Mouse (Mus musculus): ENCODE results near the gene Iqschfp. TPM values are rescaled to one million over a fixed set of nuclear protein-coding genes. Genes with fewer than 3 reads are reported as not detected.

Iqschfp gene
- total and polyA plus RNA-seq, 2 experiments, result not detected

DNA sequence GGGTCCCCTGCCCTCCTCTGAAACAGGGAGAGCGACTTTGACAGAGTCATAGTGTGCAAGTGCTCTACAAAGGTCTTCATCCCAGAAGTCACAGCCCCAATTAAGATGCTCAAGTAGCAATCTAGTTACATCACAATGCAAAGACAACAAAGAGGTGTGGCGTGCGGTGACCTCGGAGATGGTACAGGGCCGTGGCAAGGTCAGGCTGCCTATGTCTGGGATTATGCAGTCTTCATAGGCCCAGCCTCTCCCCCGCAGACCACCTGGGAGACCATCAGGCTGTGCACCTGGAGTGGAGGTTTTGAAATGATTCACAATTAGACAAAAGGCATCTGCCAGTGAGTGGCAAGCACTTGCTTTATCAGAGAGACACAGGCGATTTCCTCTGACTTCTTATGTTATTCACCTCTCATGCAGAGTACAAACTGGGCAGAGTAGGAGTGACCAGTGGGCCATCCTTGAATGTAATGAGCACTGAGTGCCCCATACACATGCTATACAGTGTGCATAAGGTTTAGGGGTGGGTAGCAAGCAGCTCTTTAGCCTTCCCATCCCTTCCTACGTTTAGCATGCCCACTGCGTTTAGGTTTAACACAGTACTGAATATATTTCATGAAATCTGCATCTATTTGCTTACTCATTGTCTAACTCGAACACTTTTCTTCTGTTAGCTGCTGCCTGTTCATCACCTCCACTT, 673.1 kb downstream of the Iqschfp start:
- no peak overlapping the region for H3K27ac ChIP-seq (replicated peaks; ENCODE audit: insufficient read depth, low read depth, low read length)
- no peak overlapping the region for H3K9ac ChIP-seq (ENCODE audit: low read depth, low read length)
- DNase-seq (ENCODE audit: extremely low read depth, low read depth, low spot score), result no peak
- TF ChIP-seq POLR2A (IDR thresholded peaks at IDR 0.05; ENCODE audit: extremely low read depth, insufficient read depth, low read length) (no peak), CTCF (IDR thresholded peaks at IDR 0.05; ENCODE audit: low read depth, low read length) (no peak)
- H3K36me3 ChIP-seq (ENCODE audit: control insufficient read depth, insufficient read depth, low read length), result no peaks in the 10 kb centered on the region
- WGBS, result 88% methylated on average over 10 of the region's 10 CpGs
- H3K4me3 ChIP-seq (ENCODE audit: insufficient read depth, low read depth, low read length), result no peak overlapping the region
- no peaks in the 10 kb centered on the region for H3K27me3 ChIP-seq (ENCODE audit: control insufficient read depth, insufficient read depth, low read length)
- no peaks in the 10 kb centered on the region for H3K4me1 ChIP-seq (ENCODE audit: control insufficient read depth, insufficient read depth, low read length)
- H3K79me2 ChIP-seq (ENCODE audit: control insufficient read depth, insufficient read depth, low read length), result no peaks in the 10 kb centered on the region

DNA sequence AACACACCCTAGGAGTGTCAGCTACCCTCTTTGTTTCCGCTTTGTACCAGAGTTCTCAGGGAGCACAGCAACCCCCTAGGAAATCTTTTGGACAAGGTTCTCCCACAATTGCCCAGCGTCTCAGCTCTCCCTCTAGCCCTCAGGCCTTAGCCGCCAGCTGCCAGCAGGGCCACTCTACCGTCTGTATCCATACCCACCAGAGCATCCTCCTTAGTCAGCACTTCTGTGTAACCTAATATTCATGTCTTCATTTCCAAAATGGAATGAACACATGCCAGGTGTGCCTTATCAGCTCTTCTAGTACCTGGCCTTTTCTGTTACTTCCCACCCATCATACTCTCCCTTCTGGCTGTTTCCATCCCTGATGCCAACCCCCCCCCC, 673.6 kb downstream of the Iqschfp start:
- DNase-seq (ENCODE audit: extremely low read depth, low read depth, low spot score), result no peak
- Histone ChIP-seq H3K9ac (ENCODE audit: low read depth, low read length) (no peak overlapping the region), H3K36me3 (ENCODE audit: control insufficient read depth, insufficient read depth, low read length) (no peaks in the 10 kb centered on the region), H3K4me3 (ENCODE audit: insufficient read depth, low read depth, low read length) (no peak overlapping the region), H3K27ac (replicated peaks; ENCODE audit: insufficient read depth, low read depth, low read length) (no peak overlapping the region), H3K4me1 (ENCODE audit: control insufficient read depth, insufficient read depth, low read length) (no peaks in the 10 kb centered on the region), H3K27me3 (ENCODE audit: control insufficient read depth, insufficient read depth, low read length) (no peaks in the 10 kb centered on the region), H3K79me2 (ENCODE audit: control insufficient read depth, insufficient read depth, low read length) (no peaks in the 10 kb centered on the region)
- TF ChIP-seq CTCF (IDR thresholded peaks at IDR 0.05; ENCODE audit: low read depth, low read length), result no peak
- TF ChIP-seq POLR2A (IDR thresholded peaks at IDR 0.05; ENCODE audit: extremely low read depth, insufficient read depth, low read length), result no peak
- 92% methylated on average over 4 of the region's 4 CpGs for WGBS

DNA sequence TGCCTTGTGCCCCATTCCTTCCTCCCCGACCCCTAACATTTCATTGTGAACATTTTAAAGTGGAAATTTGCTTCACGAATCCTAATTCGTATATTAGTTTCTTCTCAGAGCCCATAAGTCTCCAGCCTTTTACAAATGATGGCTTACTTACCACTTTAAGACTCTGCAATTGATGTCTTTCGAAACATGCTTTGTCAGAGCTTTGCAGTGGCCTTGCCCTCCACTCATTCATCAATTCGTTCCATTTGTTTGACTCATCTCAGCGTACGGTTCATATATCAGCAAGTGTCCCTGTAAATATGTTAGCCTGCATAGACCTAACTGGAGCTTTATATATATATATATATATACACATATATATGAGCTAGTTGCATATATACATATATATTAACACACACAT, 675.5 kb downstream of the Iqschfp start:
- Histone ChIP-seq H3K27ac (replicated peaks; ENCODE audit: insufficient read depth, low read depth, low read length) (no peak overlapping the region), H3K27me3 (ENCODE audit: control insufficient read depth, insufficient read depth, low read length) (no peaks in the 10 kb centered on the region), H3K9ac (ENCODE audit: low read depth, low read length) (no peak overlapping the region), H3K79me2 (ENCODE audit: control insufficient read depth, insufficient read depth, low read length) (no peaks in the 10 kb centered on the region), H3K4me3 (ENCODE audit: insufficient read depth, low read depth, low read length) (no peak overlapping the region), H3K36me3 (ENCODE audit: control insufficient read depth, insufficient read depth, low read length) (no peaks in the 10 kb centered on the region), H3K4me1 (ENCODE audit: control insufficient read depth, insufficient read depth, low read length) (no peaks in the 10 kb centered on the region)
- no peak for DNase-seq (ENCODE audit: extremely low read depth, low read depth, low spot score)
- TF ChIP-seq CTCF (IDR thresholded peaks at IDR 0.05; ENCODE audit: low read depth, low read length) (no peak), POLR2A (IDR thresholded peaks at IDR 0.05; ENCODE audit: extremely low read depth, insufficient read depth, low read length) (no peak)
- 83% methylated on average over 7 of the region's 7 CpGs for WGBS

DNA sequence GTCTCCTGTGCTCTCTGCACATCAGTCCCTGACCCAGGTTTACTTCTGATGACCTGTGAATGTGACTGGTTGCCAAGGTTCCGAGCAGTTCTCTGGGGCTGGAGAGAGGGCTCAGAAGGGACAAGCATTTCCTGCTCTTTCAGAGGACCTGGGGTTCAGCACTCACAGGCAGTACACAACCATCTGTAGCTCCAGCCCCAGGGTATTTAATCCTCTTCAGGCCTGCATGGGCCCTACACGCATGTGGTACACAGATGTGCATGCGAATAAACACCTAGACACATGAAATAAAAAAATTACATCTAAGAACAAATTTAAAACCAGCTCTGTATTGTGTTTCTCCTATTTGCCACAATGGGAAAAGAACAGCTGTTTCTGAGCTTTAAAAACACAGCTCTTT, 676.1 kb downstream of the Iqschfp start:
- no peak for DNase-seq (ENCODE audit: extremely low read depth, low read depth, low spot score)
- Histone ChIP-seq H3K9ac (ENCODE audit: low read depth, low read length) (no peak overlapping the region), H3K4me1 (ENCODE audit: control insufficient read depth, insufficient read depth, low read length) (no peaks in the 10 kb centered on the region), H3K79me2 (ENCODE audit: control insufficient read depth, insufficient read depth, low read length) (no peaks in the 10 kb centered on the region), H3K4me3 (ENCODE audit: insufficient read depth, low read depth, low read length) (no peak overlapping the region), H3K27me3 (ENCODE audit: control insufficient read depth, insufficient read depth, low read length) (no peaks in the 10 kb centered on the region), H3K27ac (replicated peaks; ENCODE audit: insufficient read depth, low read depth, low read length) (no peak overlapping the region), H3K36me3 (ENCODE audit: control insufficient read depth, insufficient read depth, low read length) (no peaks in the 10 kb centered on the region)
- WGBS, result 89% methylated on average over 3 of the region's 3 CpGs
- TF ChIP-seq CTCF (IDR thresholded peaks at IDR 0.05; ENCODE audit: low read depth, low read length) (no peak), POLR2A (IDR thresholded peaks at IDR 0.05; ENCODE audit: extremely low read depth, insufficient read depth, low read length) (no peak)

DNA sequence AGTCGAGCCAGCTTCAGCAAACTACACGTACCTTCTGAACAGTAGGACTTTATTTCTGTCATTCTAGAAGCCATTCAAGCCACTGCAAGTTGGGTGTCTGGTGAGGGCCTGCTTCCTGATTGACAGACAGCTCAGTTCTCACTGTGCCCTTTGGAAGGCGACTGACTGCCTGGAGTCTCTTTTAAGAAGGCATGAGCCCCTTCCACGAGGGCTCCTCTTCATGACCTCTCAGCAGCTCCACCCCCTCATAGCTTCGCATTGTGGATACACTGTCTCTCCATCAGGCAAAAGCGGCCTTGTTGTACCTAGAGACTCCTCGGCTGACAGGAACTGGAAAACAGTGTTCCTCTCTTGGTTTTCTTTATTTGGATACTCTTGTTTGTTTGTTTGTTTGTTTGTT, 676.7 kb downstream of the Iqschfp start:
- no peaks in the 10 kb centered on the region for H3K79me2 ChIP-seq (ENCODE audit: control insufficient read depth, insufficient read depth, low read length)
- no peak overlapping the region for H3K9ac ChIP-seq (ENCODE audit: low read depth, low read length)
- H3K4me3 ChIP-seq (ENCODE audit: insufficient read depth, low read depth, low read length), result no peak overlapping the region
- DNase-seq (ENCODE audit: extremely low read depth, low read depth, low spot score), result no peak
- H3K4me1 ChIP-seq (ENCODE audit: control insufficient read depth, insufficient read depth, low read length), result no peaks in the 10 kb centered on the region
- H3K27me3 ChIP-seq (ENCODE audit: control insufficient read depth, insufficient read depth, low read length), result no peaks in the 10 kb centered on the region
- no peak for TF ChIP-seq CTCF (IDR thresholded peaks at IDR 0.05; ENCODE audit: low read depth, low read length)
- TF ChIP-seq POLR2A (IDR thresholded peaks at IDR 0.05; ENCODE audit: extremely low read depth, insufficient read depth, low read length), result no peak
- H3K27ac ChIP-seq (replicated peaks; ENCODE audit: insufficient read depth, low read depth, low read length), result no peak overlapping the region
- no peaks in the 10 kb centered on the region for H3K36me3 ChIP-seq (ENCODE audit: control insufficient read depth, insufficient read depth, low read length)
- 82% methylated on average over 7 of the region's 7 CpGs for WGBS

DNA sequence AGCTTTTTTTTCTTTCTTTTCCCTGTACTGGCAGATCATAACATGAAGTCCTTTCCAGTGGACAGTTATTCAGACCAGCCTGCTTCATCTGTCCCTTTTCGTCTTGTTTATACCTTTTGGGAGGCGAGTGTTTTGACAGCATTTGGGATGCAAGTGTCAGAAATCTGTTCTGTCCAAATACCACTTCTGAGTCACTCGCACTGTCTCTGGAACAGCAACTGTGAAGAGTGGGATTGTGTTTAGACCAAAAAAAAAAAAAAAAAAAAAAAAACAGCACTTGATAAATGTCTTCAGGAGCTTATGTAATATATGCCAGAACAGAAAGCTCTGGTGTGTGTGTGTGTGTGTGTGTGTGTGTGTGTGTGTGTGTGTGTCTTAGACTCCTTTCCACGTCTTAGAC, 678.3 kb downstream of the Iqschfp start:
- TF ChIP-seq CTCF (IDR thresholded peaks at IDR 0.05; ENCODE audit: low read depth, low read length), result no peak
- TF ChIP-seq POLR2A (IDR thresholded peaks at IDR 0.05; ENCODE audit: extremely low read depth, insufficient read depth, low read length), result no peak
- no peaks in the 10 kb centered on the region for H3K4me1 ChIP-seq (ENCODE audit: control insufficient read depth, insufficient read depth, low read length)

More for the DNA sequence above, 678.3 kb downstream of the Iqschfp start:
- no peaks in the 10 kb centered on the region for H3K36me3 ChIP-seq (ENCODE audit: control insufficient read depth, insufficient read depth, low read length)
- H3K27ac ChIP-seq (replicated peaks; ENCODE audit: insufficient read depth, low read depth, low read length), result no peak overlapping the region
- no peak overlapping the region for H3K9ac ChIP-seq (ENCODE audit: low read depth, low read length)
- H3K79me2 ChIP-seq (ENCODE audit: control insufficient read depth, insufficient read depth, low read length), result no peaks in the 10 kb centered on the region
- no peaks in the 10 kb centered on the region for H3K27me3 ChIP-seq (ENCODE audit: control insufficient read depth, insufficient read depth, low read length)
- no peak overlapping the region for H3K4me3 ChIP-seq (ENCODE audit: insufficient read depth, low read depth, low read length)
- no peak for DNase-seq (ENCODE audit: extremely low read depth, low read depth, low spot score)
- WGBS, result 92% methylated on average over 4 of the region's 4 CpGs
